Mouse (Mus musculus): ENCODE measurements around the gene Os9.

DNA sequence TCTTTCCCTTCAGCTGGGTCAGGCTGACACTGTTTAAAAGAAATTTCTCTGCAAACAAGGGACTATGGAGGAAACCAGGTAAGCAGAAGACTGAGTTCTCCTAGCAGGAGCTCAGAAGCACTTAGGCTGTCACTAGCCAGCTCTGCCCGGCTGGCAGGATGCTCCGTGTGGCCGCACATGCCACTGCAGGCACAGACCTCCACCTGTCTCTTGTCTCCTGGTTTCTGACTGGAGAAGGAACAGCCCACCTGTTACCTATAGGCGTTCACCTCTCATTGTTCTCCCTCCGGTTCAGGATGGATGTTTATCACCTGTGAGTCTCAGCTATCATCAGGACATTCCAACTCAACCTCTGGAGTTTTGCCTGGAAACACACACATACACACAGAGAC, 37.0 kb downstream of the Os9 start:
- TF ChIP-seq CTCF (IDR thresholded peaks at IDR 0.05), result no peak
- TF ChIP-seq POLR2A (IDR thresholded peaks at IDR 0.05; ENCODE audit: insufficient read depth, low read depth, low read length), result no peak
- TF ChIP-seq EP300 (IDR thresholded peaks at IDR 0.05; ENCODE audit: insufficient read depth, low read depth, low read length), result no peak
